Mouse (Mus musculus) stomach, postnatal 0 days (tissue): Measurements from ENCODE around the gene Mmachc.

Experiments used
- CTCF ChIP-seq: IDR thresholded peaks from 2 replicates; pipeline ENCODE4 v1.5.1; 2016; ENCODE audit warnings: antibody characterized with exemption, low read depth, mild to moderate bottlenecking, moderate library complexity
- EP300 ChIP-seq: optimal IDR thresholded peaks from 2 replicates; pipeline ENCODE3; 2016; ENCODE audit warnings: antibody characterized with exemption

- TF ChIP-seq CTCF = no peak
- no peak for TF ChIP-seq EP300
These were observed 31.0 kb upstream of the Mmachc start for GRCm38 (mm10) chr4:116738972-116739751.
